Mouse (Mus musculus) stomach, postnatal 0 days (tissue): ENCODE data around the gene Olfr463. TPM values are rescaled to one million over a fixed set of nuclear protein-coding genes. Genes with fewer than 3 reads are reported as not detected.

Source experiments
- ATAC-seq: fragments of 200-750 bp; cut with Nextera tagmentation; 2 replicates; pipeline ENCODE4 v1.8.0; 2017; ENCODE audit not compliant: low FRiP score, low TSS enrichment
- DNase-seq: peaks from one replicate; pipeline ENCODE4 v3.0.0-alpha.2; 2016; ENCODE audit warnings: low spot score
- H3K27ac ChIP-seq: fragments of 300-500 bp; sonication (generic); replicated peaks from 2 replicates; pipeline ENCODE4 v1.5.1; 2014; ENCODE audit warnings: mild to moderate bottlenecking, control low read depth
- H3K27me3 ChIP-seq: fragments of 300-500 bp; sonication (generic); 2 replicates; pipeline ENCODE4 v1.6.1; 2014; ENCODE audit warnings: low read length; ENCODE audit not compliant: control insufficient read depth, insufficient read depth
- H3K36me3 ChIP-seq: fragments of 300-500 bp; sonication (generic); 2 replicates; pipeline ENCODE4 v1.6.1; 2014; ENCODE audit warnings: low read length, mixed read lengths; ENCODE audit not compliant: control insufficient read depth, insufficient read depth
- H3K4me1 ChIP-seq: fragments of 300-500 bp; sonication (generic); replicated peaks from 2 replicates; pipeline ENCODE4 v1.6.1; 2014; ENCODE audit warnings: antibody characterized with exemption; ENCODE audit not compliant: control insufficient read depth, insufficient read depth
- H3K4me2 ChIP-seq: fragments of 300-500 bp; sonication (generic); replicated peaks from 2 replicates; pipeline ENCODE4 v1.6.1; 2014; ENCODE audit warnings: low read depth, mild to moderate bottlenecking, control low read depth, moderate library complexity
- H3K4me3 ChIP-seq: fragments of 300-500 bp; sonication (generic); 2 replicates; pipeline ENCODE4 v1.5.1; 2014; ENCODE audit warnings: low read depth, low read length, control low read depth
- H3K9ac ChIP-seq: fragments of 300-500 bp; sonication (generic); 2 replicates; pipeline ENCODE4 v1.6.1; 2014; ENCODE audit warnings: mild to moderate bottlenecking, low read length, control low read depth, mixed read lengths
- H3K9me3 ChIP-seq: fragments of 300-500 bp; sonication (generic); 2 replicates; pipeline ENCODE4 v1.6.1; 2016; ENCODE audit warnings: low read length; ENCODE audit not compliant: control insufficient read depth
- EP300 ChIP-seq: optimal IDR thresholded peaks from 2 replicates; pipeline ENCODE3; 2016; ENCODE audit warnings: antibody characterized with exemption
- WGBS: fragments of 180-500 bp; shearing (Covaris S2); extraction: QIAGEN DNeasy Blood & Tissue Kit; methylation state at CpG from one replicate; pipeline ENCODE4 v1.1.7; 2014; 5-methylcytosine and 5-hydroxymethylcytosine counted together
- polyA plus RNA-seq: library from polyadenylated mRNA; unstranded; fragments of >200 nt; fragmentation: Nextera tagmentation; extraction: Ambion mirVana; gene quantifications from 2 replicates; pipeline ENCODE4 v1.2.1, GENCODE M21; 2015

Gene Olfr463
- polyA plus RNA-seq, 1 experiment from 2014 or later, result not detected

DNA sequence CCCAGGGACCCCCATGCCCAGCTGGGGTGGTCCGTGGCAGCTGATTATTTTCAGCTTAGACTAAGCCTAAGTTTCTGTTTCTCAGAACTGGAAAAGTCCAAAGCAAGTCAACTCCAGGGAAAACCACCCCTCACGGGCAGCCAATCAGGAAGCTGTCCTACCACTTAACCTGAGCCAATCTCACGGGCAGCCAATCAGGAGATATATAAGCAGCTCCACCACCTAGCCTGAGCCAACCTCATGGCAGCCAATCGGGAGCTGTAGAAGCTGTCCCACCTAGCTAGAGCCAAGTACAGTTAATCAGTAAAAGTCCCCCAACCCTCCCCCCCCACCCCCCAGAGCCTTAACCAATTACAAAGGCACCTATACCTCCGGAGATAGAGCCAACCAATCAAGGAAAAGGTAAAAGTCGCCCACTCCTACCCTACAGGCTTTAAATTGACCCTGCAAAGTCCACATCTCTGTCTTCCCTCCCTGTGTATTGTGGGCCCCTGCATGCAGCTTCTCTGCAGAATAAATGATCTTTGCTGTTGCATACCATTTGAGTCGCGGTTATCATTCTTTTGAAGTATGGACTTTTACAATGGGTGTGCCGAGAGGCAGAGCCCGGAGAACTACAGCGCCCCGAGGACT is 50.1 kb downstream of the Olfr463 start:
- Histone ChIP-seq H3K4me2 (no peak overlapping the region), H3K27ac (no peak overlapping the region), H3K27me3 (no peaks in the 10 kb centered on the region), H3K9ac (no peak overlapping the region), H3K4me1 (no peaks in the 10 kb centered on the region), H3K36me3 (no peaks in the 10 kb centered on the region), H3K4me3 (no peak overlapping the region), H3K9me3 (no peaks in the 10 kb centered on the region)
- ATAC-seq, result no peak
- WGBS, result 75% methylated on average over 12 of the region's 12 CpGs
- DNase-seq, result no peak
- TF ChIP-seq EP300, result no peak

Other genes starting within 250 kb of the Olfr463 start
- 6.6 and 7.4 TPM in 2 replicates for gene Rnf43, start 234.7 kb downstream of the Olfr463 start, polyA plus RNA-seq
- 119 and 121 TPM in 2 replicates for gene Supt4a, start 159.8 kb downstream of the Olfr463 start, polyA plus RNA-seq
- gene Tspoap1, start 136.8 kb downstream of the Olfr463 start, polyA plus RNA-seq, result 0.56 and 0.70 TPM in 2 replicates
- 0.52 and 0.74 TPM in 2 replicates for gene Mpo, start 103.8 kb downstream of the Olfr463 start, polyA plus RNA-seq
- 0.41 and 0.69 TPM in 2 replicates for gene Lpo, start 69.1 kb downstream of the Olfr463 start, polyA plus RNA-seq
- 4.3 and 4.5 TPM in 2 replicates for gene Mks1, start 44.2 kb downstream of the Olfr463 start, polyA plus RNA-seq
- 0.10 and 0.12 TPM in 2 replicates for gene Epx, start 21.9 kb downstream of the Olfr463 start, polyA plus RNA-seq
- 0.06 TPM in 1 of 2 replicates, not detected in the other for gene Olfr462, start 5.1 kb downstream of the Olfr463 start, polyA plus RNA-seq
- gene Olfr464, start 23.6 kb upstream of the Olfr463 start, polyA plus RNA-seq, result not detected in 2 replicates
- gene Dynll2, start 90.1 kb upstream of the Olfr463 start, polyA plus RNA-seq, result 14.7 and 14.8 TPM in 2 replicates
- 88.1 and 97.5 TPM in 2 replicates for gene Srsf1, start 150.0 kb upstream of the Olfr463 start, polyA plus RNA-seq
- gene Vezf1, start 170.9 kb upstream of the Olfr463 start, polyA plus RNA-seq, result 15.9 and 18.1 TPM in 2 replicates
- gene Cuedc1, start 200.7 kb upstream of the Olfr463 start, polyA plus RNA-seq, result 12.8 and 13.7 TPM in 2 replicates